Mouse (Mus musculus) limb, embryonic 14.5 days (tissue): Measurements from ENCODE around the gene Serpinh1. TPM values are rescaled to one million over a fixed set of nuclear protein-coding genes. Genes with fewer than 3 reads are reported as not detected.

ENCODE experiments used
- ATAC-seq: fragments of 200-750 bp; cut with Nextera tagmentation; 2 replicates; pipeline ENCODE4 v1.8.0; 2017; ENCODE audit warnings: low read depth, moderate number of reproducible peaks, moderate TSS enrichment; ENCODE audit not compliant: low FRiP score
- DNase-seq: peaks from one replicate; pipeline ENCODE4 v3.0.0-alpha.2; 2015; ENCODE audit warnings: low spot score
- H3K27ac ChIP-seq: fragments of 300-500 bp; sonication (generic); replicated peaks from 2 replicates; pipeline ENCODE4 v1.5.1; 2014; ENCODE audit warnings: low read depth, mild to moderate bottlenecking, low read length, moderate library complexity, mixed read lengths
- H3K27me3 ChIP-seq: fragments of 300-500 bp; sonication (generic); 2 replicates; pipeline ENCODE4 v1.6.1; 2014; ENCODE audit warnings: low read length, mixed read lengths; ENCODE audit not compliant: control insufficient read depth, insufficient read depth
- H3K36me3 ChIP-seq: fragments of 300-500 bp; sonication (generic); 2 replicates; pipeline ENCODE4 v1.6.1; 2014; ENCODE audit warnings: mild to moderate bottlenecking, low read length, moderate library complexity, mixed read lengths; ENCODE audit not compliant: control insufficient read depth, insufficient read depth
- H3K4me1 ChIP-seq: fragments of 300-500 bp; sonication (generic); 2 replicates; pipeline ENCODE4 v1.6.1; 2014; ENCODE audit warnings: antibody characterized with exemption, low read length, mixed read lengths; ENCODE audit not compliant: control insufficient read depth, insufficient read depth
- H3K4me2 ChIP-seq: fragments of 300-500 bp; sonication (generic); replicated peaks from 2 replicates; pipeline ENCODE4 v1.6.1; 2014; ENCODE audit warnings: low read depth, mild to moderate bottlenecking, low read length, moderate library complexity; ENCODE audit not compliant: severe bottlenecking
- H3K4me3 ChIP-seq: fragments of 300-500 bp; sonication (generic); replicated peaks from 2 replicates; pipeline ENCODE4 v1.5.1; 2014; ENCODE audit warnings: low read length
- H3K9ac ChIP-seq: fragments of 300-500 bp; sonication (generic); 2 replicates; pipeline ENCODE4 v1.6.1; 2014; ENCODE audit warnings: mild to moderate bottlenecking, low read depth, low read length, moderate library complexity; ENCODE audit not compliant: severe bottlenecking
- H3K9me3 ChIP-seq: fragments of 300-500 bp; sonication (generic); 2 replicates; pipeline ENCODE4 v1.6.1; 2016; ENCODE audit warnings: low read length; ENCODE audit not compliant: control insufficient read depth
- POLR2A ChIP-seq: fragments of 200-500 bp; IDR thresholded peaks from 2 replicates; pipeline ENCODE4 v1.8.0; 2012; ENCODE audit warnings: inconsistent platforms, mild to moderate bottlenecking, moderate library complexity, borderline replicate concordance; ENCODE audit not compliant: insufficient read depth, insufficient read length; ENCODE audit errors: extremely low read depth
- WGBS: fragments of 180-500 bp; shearing (Covaris S2); extraction: QIAGEN DNeasy Blood & Tissue Kit; methylation state at CpG from one replicate; pipeline ENCODE4 v1.1.7; 2014; 5-methylcytosine and 5-hydroxymethylcytosine counted together
- polyA plus RNA-seq, 2 experiments: library from polyadenylated mRNA; depleted of rRNA in 1 of 2; stranded (reverse) in 1 of 2; unstranded in 1 of 2; fragments of >200 nt; fragmentation: Nextera tagmentation in 1 of 2; extraction: Ambion mirVana in 1 of 2; gene quantifications; 2 replicates each; pipeline versions ENCODE4 v1.2.1 to v1.2.3; 2012 to 2014

The Serpinh1 gene
- polyA plus RNA-seq, 2 experiments: 790 to 1,525 TPM

GRCm38 (mm10) chr7:99314565-99314964 lies 38.5 kb downstream of the Serpinh1 start:
- no peak overlapping the region for H3K4me2 ChIP-seq
- no peak overlapping the region for H3K4me3 ChIP-seq
- DNase-seq (no peak), ATAC-seq (no peak)
- H3K4me1 ChIP-seq: peaks cover 17% of the 10 kb centered on the region
- TF ChIP-seq POLR2A: no peak
- WGBS: 86% methylated on average over 4 of the region's 4 CpGs
- no peaks in the 10 kb centered on the region for H3K9me3 ChIP-seq
- no peak overlapping the region for H3K9ac ChIP-seq
- H3K27me3 ChIP-seq: no peaks in the 10 kb centered on the region
- no peak overlapping the region for H3K27ac ChIP-seq
- no peaks in the 10 kb centered on the region for H3K36me3 ChIP-seq

DNA sequence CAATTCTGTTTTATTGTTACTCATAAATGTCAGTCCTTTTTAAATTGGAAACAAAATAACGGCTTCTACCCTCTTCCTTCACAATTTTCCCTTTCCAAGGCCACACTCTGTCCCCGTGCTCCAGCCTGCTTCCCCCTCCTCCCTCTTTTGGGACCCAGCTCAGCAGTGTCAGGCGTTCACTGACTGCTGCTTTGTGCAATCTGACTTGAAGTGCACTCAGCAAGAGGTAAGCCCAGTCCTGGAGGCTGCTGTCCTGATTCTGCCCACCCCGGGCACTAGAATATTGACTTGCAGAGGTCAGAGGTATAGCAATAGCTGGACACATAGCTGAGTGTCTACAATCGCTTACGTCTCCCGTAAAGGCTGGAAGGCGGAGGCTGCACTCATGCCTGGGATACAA lies 39.8 kb downstream of the Serpinh1 start:
- H3K36me3 ChIP-seq: no peaks in the 10 kb centered on the region
- ATAC-seq (peak; percentile 13; the same call in 1 of the 2 replicates), DNase-seq (no peak)
- no peak overlapping the region for H3K4me2 ChIP-seq
- H3K9ac ChIP-seq: no peak overlapping the region
- no peaks in the 10 kb centered on the region for H3K27me3 ChIP-seq
- no peak overlapping the region for H3K27ac ChIP-seq
- WGBS: 56% methylated on average over 8 of the region's 8 CpGs
- no peak for TF ChIP-seq POLR2A
- peaks cover 17% of the 10 kb centered on the region for H3K4me1 ChIP-seq
- no peak overlapping the region for H3K4me3 ChIP-seq
- no peaks in the 10 kb centered on the region for H3K9me3 ChIP-seq

DNA sequence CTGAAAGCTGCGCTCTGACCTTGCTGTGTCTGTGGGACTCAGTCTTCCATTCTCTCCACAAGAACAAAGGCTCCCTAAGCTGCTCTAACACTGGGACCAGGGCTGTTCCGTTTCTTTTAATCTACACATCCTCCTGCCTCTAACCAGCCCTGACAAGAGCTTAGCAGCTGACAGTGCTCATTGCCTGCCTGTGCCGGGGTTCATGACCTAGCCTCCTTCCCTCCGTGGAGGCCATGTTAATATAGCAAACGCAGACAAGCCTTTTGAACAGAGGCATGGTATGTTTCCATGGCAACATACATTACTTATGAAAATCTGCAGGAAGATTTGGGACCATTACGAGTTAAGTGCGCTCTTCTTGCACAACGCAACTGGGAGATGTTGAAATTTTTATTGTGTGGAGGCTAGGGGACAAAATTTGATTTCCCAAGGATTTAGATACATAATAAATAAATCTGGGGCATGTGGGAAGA lies 40.3 kb downstream of the Serpinh1 start:
- peak; percentile 60 for ATAC-seq
- 0 out of 2 replicates have a peak overlapping the region, but pooled peaks have one; percentile 34 for H3K9ac ChIP-seq
- no peak overlapping the region for H3K4me3 ChIP-seq
- peak; percentile 33 for DNase-seq
- peaks cover 17% of the 10 kb centered on the region for H3K4me1 ChIP-seq
- no peaks in the 10 kb centered on the region for H3K27me3 ChIP-seq
- H3K9me3 ChIP-seq: no peaks in the 10 kb centered on the region
- TF ChIP-seq POLR2A: no peak
- H3K27ac ChIP-seq: peak overlapping the region; percentile 59; the same call in 1 of the 2 replicates
- no peaks in the 10 kb centered on the region for H3K36me3 ChIP-seq
- H3K4me2 ChIP-seq: no peak overlapping the region; the same call in 1 of the 2 replicates
- WGBS: 31% methylated on average over 8 of the region's 8 CpGs

DNA sequence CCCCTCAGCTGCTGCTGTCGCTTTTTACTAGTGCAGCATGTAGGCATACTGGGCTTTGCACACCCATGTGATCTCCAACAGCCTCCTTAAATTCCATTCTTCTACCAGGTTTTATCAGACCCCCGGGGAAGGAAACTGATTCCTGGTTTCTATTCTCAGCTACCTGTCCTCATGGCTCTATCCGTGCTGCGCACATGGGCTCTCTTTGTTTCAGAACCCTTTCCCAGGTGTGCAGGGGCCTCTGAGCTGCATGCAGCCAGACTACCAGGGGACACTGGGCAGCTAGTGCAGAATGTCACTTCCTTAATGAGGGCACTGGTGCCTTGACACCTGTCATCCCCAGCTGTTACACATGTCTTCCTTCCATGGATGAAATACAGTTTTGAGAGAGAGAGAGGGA lies 41.0 kb downstream of the Serpinh1 start:
- no peaks in the 10 kb centered on the region for H3K9me3 ChIP-seq
- H3K36me3 ChIP-seq: no peaks in the 10 kb centered on the region
- H3K4me3 ChIP-seq: no peak overlapping the region
- no peak overlapping the region for H3K4me2 ChIP-seq
- no peaks in the 10 kb centered on the region for H3K27me3 ChIP-seq
- peaks cover 17% of the 10 kb centered on the region for H3K4me1 ChIP-seq
- H3K27ac ChIP-seq: 0 out of 2 replicates have a peak overlapping the region, but pooled peaks have one; percentile 59
- no peak for TF ChIP-seq POLR2A
- no peak overlapping the region for H3K9ac ChIP-seq
- ATAC-seq (peak; percentile 42; the same call in 1 of the 2 replicates), DNase-seq (no peak)
- 32% methylated on average over 4 of the region's 4 CpGs for WGBS

DNA sequence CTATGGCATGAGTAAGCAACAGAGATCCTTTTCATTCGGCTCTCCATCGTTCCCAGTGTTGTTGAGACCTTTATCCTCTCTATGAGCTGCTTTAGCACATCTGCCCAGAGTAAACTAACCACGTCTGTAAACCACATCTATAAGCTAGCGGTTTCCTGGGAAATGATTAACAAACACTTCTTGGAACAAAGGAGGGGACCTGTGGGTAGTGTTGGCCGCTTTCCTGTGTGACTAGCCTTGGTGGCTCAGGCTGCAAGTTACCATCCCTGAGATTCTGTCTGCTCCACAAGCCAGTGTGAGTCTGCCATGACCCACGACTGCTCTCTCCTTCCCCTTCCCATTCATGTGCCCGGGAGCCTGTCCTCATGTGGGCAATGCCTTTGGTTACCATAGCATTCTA lies 41.6 kb downstream of the Serpinh1 start:
- H3K27me3 ChIP-seq: no peaks in the 10 kb centered on the region
- no peak for TF ChIP-seq POLR2A
- H3K36me3 ChIP-seq: no peaks in the 10 kb centered on the region
- no peaks in the 10 kb centered on the region for H3K9me3 ChIP-seq
- no peak overlapping the region for H3K9ac ChIP-seq
- H3K27ac ChIP-seq: no peak overlapping the region
- ATAC-seq: no peak
- DNase-seq: no peak
- no peak overlapping the region for H3K4me3 ChIP-seq
- peaks cover 20% of the 10 kb centered on the region for H3K4me1 ChIP-seq
- H3K4me2 ChIP-seq: no peak overlapping the region
- WGBS: 55% methylated on average over 7 of the region's 7 CpGs

DNA sequence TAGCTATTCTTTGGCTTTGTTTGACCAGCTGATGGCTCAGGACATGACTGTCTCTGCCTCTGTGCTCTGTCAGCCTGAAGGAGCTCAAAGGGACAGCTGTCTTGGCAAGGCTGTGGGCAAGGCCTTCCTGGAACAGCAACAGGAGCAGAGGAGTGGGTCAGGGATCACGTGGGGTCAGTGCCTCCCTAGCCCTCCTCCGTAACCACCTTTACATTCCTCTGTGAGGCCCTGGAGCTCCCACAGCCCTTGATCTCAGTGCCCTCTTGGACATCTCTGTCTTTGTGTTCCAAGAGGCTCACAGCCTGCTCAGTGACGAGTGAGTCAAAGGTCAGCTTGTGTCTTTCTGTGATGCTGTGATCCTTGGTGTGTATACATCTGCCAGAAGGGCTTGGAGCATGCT lies 46.4 kb downstream of the Serpinh1 start:
- Histone ChIP-seq H3K9ac (no peak overlapping the region), H3K4me1 (peaks cover 7% of the 10 kb centered on the region; the same call in 1 of the 2 replicates), H3K36me3 (no peaks in the 10 kb centered on the region), H3K27me3 (no peaks in the 10 kb centered on the region), H3K9me3 (no peaks in the 10 kb centered on the region), H3K4me3 (no peak overlapping the region), H3K27ac (no peak overlapping the region), H3K4me2 (no peak overlapping the region)
- ATAC-seq: peak; percentile 29; the same call in 1 of the 2 replicates
- no peak for DNase-seq
- WGBS: 45% methylated on average over 3 of the region's 3 CpGs
- no peak for TF ChIP-seq POLR2A
